9 mouse cellular contexts compared by ENCODE assay signal in genomic region chr17:45886420-45887049, GRCm38 (mm10).
A peak's percentile ranks its signal among the peaks of the same experiment; 100 is the strongest.
DNase-seq lines count a peak whose midpoint lies in the region; ATAC-seq lines count a peak whose summit lies in the region.
"Had no signal": no experiment of that assay in that cellular context is flagged by ENCODE, and none has a peak within 500 bp of the region (broad histone marks: within the 10 kb centered on the region; RNA-seq: fewer than 3 reads in every experiment).

No protein-coding gene starts in this region.

- ATAC-seq in hindbrain, embryonic 11.5 days (ENCODE audit: low FRiP score) = no peak
- ATAC-seq in hindbrain, embryonic 14.5 days (ENCODE audit: low FRiP score) = no peak
- ATAC-seq in heart, embryonic 15.5 days (replicated peaks; ENCODE audit: insufficient number of reproducible peaks, insufficient read depth, low FRiP score, low read depth) = peak; percentile 74
- ATAC-seq in midbrain, embryonic 12.5 days (ENCODE audit: low FRiP score, low read depth) = no peak
- ATAC-seq in cerebellum, adult (ENCODE audit: insufficient number of reproducible peaks, low FRiP score, low TSS enrichment) = no peak

- no peaks in the 10 kb centered on the region for H3K9me3 ChIP-seq in hindbrain, embryonic 11.5 days (ENCODE audit: control insufficient read depth, low read length)
- no peaks in the 10 kb centered on the region for H3K9me3 ChIP-seq in hindbrain, embryonic 14.5 days (ENCODE audit: control insufficient read depth, low read length)
- H3K9me3 ChIP-seq in heart, embryonic 15.5 days (replicated peaks) = no peaks in the 10 kb centered on the region
- no peaks in the 10 kb centered on the region for H3K9me3 ChIP-seq in limb, embryonic 10.5 days (replicated peaks)
- no peaks in the 10 kb centered on the region for H3K9me3 ChIP-seq in midbrain, embryonic 12.5 days
- H3K9me3 ChIP-seq: hindbrain, embryonic 15.5 days had no signal

- H3K36me3 ChIP-seq in hindbrain, embryonic 11.5 days (ENCODE audit: control insufficient read depth, insufficient read depth, low read length) = no peaks in the 10 kb centered on the region
- no peaks in the 10 kb centered on the region for H3K36me3 ChIP-seq in hindbrain, embryonic 14.5 days (replicated peaks; ENCODE audit: control insufficient read depth, insufficient read depth)
- H3K36me3 ChIP-seq in heart, embryonic 15.5 days = no peaks in the 10 kb centered on the region
- no peaks in the 10 kb centered on the region for H3K36me3 ChIP-seq in limb, embryonic 10.5 days
- H3K36me3 ChIP-seq in midbrain, embryonic 12.5 days = no peaks in the 10 kb centered on the region
- H3K36me3 ChIP-seq: hindbrain, embryonic 15.5 days had no signal

- peaks cover 4% of the 10 kb centered on the region; the same call in 1 of the 2 replicates for H3K4me1 ChIP-seq in hindbrain, embryonic 11.5 days (replicated peaks; ENCODE audit: control insufficient read depth, insufficient read depth, low read length)
- H3K4me1 ChIP-seq in hindbrain, embryonic 14.5 days (replicated peaks; ENCODE audit: control insufficient read depth, insufficient read depth, low read length) = peaks cover 4% of the 10 kb centered on the region; the same call in 1 of the 2 replicates
- H3K4me1 ChIP-seq in heart, embryonic 15.5 days (replicated peaks) = peaks cover 29% of the 10 kb centered on the region
- peaks cover 60% of the 10 kb centered on the region for H3K4me1 ChIP-seq in limb, embryonic 10.5 days
- H3K4me1 ChIP-seq in midbrain, embryonic 12.5 days = peaks cover 10% of the 10 kb centered on the region

- 3% methylated on average over 17 of the region's 17 CpGs for WGBS in hindbrain, embryonic 11.5 days
- WGBS in hindbrain, embryonic 14.5 days = 3% methylated on average over 17 of the region's 17 CpGs
- 3% methylated on average over 17 of the region's 17 CpGs for WGBS in heart, embryonic 15.5 days
- WGBS in limb, embryonic 10.5 days = 2% methylated on average over 17 of the region's 17 CpGs
- 8% methylated on average over 17 of the region's 17 CpGs for WGBS in midbrain, embryonic 12.5 days

- no peak overlapping the region for H3K4me3 ChIP-seq in hindbrain, embryonic 11.5 days (ENCODE audit: low read depth, low read length)
- no peak overlapping the region for H3K4me3 ChIP-seq in hindbrain, embryonic 14.5 days (replicated peaks; ENCODE audit: low read length)
- no peak overlapping the region for H3K4me3 ChIP-seq in heart, embryonic 15.5 days
- H3K4me3 ChIP-seq in limb, embryonic 10.5 days = peak overlapping the region; percentile 31
- H3K4me3 ChIP-seq in midbrain, embryonic 12.5 days = no peak overlapping the region
- H3K4me3 ChIP-seq: hindbrain, embryonic 15.5 days had no signal

- 0 out of 2 replicates have a peak, but pooled peaks cover 2% of the 10 kb centered on the region for H3K27me3 ChIP-seq in hindbrain, embryonic 11.5 days (ENCODE audit: control insufficient read depth, insufficient read depth, low read length)
- no peaks in the 10 kb centered on the region for H3K27me3 ChIP-seq in hindbrain, embryonic 14.5 days (ENCODE audit: control insufficient read depth, insufficient read depth, low read length)
- peaks cover 17% of the 10 kb centered on the region; the same call in 1 of the 2 replicates for H3K27me3 ChIP-seq in heart, embryonic 15.5 days
- peaks cover 11% of the 10 kb centered on the region for H3K27me3 ChIP-seq in limb, embryonic 10.5 days (ENCODE audit: low read depth, poor library complexity, severe bottlenecking)
- peaks cover 45% of the 10 kb centered on the region for H3K27me3 ChIP-seq in midbrain, embryonic 12.5 days
- H3K27me3 ChIP-seq: hindbrain, embryonic 15.5 days had no signal

- no peak overlapping the region for H3K9ac ChIP-seq in hindbrain, embryonic 11.5 days (ENCODE audit: low read depth, low read length)
- H3K9ac ChIP-seq in hindbrain, embryonic 14.5 days = no peak overlapping the region
- 0 out of 2 replicates have a peak overlapping the region, but pooled peaks have one; percentile 40 for H3K9ac ChIP-seq in heart, embryonic 15.5 days
- peak overlapping the region; percentile 4; the same call in 1 of the 2 replicates for H3K9ac ChIP-seq in midbrain, embryonic 12.5 days (replicated peaks)
- H3K9ac ChIP-seq: hindbrain, embryonic 15.5 days had no signal

- H3K27ac ChIP-seq in hindbrain, embryonic 11.5 days (ENCODE audit: low read depth, low read length) = peak overlapping the region; percentile 10; the same call in 1 of the 2 replicates
- no peak overlapping the region for H3K27ac ChIP-seq in hindbrain, embryonic 14.5 days
- H3K27ac ChIP-seq in heart, embryonic 15.5 days = peak overlapping the region; percentile 65
- H3K27ac ChIP-seq in limb, embryonic 10.5 days = peak overlapping the region; percentile 89
- no peak overlapping the region for H3K27ac ChIP-seq in midbrain, embryonic 12.5 days (replicated peaks)
- H3K27ac ChIP-seq: hindbrain, embryonic 15.5 days had no signal

- peak; percentile 55 for DNase-seq in hindbrain, embryonic 11.5 days (ENCODE audit: low spot score)
- DNase-seq in hindbrain, embryonic 14.5 days (ENCODE audit: low spot score) = no peak
- peak; percentile 85 for DNase-seq in limb, embryonic 10.5 days (ENCODE audit: low spot score)
- DNase-seq in urinary bladder, postnatal 10 days (ENCODE audit: low spot score) = no peak
- no peak for DNase-seq in urinary bladder, adult 18-20 months (ENCODE audit: low spot score in 2 of 2)

- peak overlapping the region; percentile 21; the same call in 1 of the 2 replicates for H3K4me2 ChIP-seq in hindbrain, embryonic 11.5 days (replicated peaks; ENCODE audit: low read depth, low read length)
- no peak overlapping the region for H3K4me2 ChIP-seq in hindbrain, embryonic 14.5 days (replicated peaks)
- peak overlapping the region; percentile 41 for H3K4me2 ChIP-seq in heart, embryonic 15.5 days
- H3K4me2 ChIP-seq in midbrain, embryonic 12.5 days (replicated peaks) = 0 out of 2 replicates have a peak overlapping the region, but pooled peaks have one; percentile 2
- H3K4me2 ChIP-seq: hindbrain, embryonic 15.5 days had no signal

Comparison
In these comparisons a context has a peak if more than half of its experiments do, and no peak if none do; other contexts are left out.
1. DNase-seq: peak in hindbrain, embryonic 11.5 days (single experiment) and limb, embryonic 10.5 days (single experiment); none in hindbrain, embryonic 14.5 days (single experiment), urinary bladder, postnatal 10 days (single experiment) and urinary bladder, adult 18-20 months (0 of 2).
2. H3K27ac ChIP-seq: peak in hindbrain, embryonic 11.5 days (single experiment), heart, embryonic 15.5 days (single experiment) and limb, embryonic 10.5 days (single experiment); none in hindbrain, embryonic 14.5 days (single experiment) and midbrain, embryonic 12.5 days (single experiment).
3. H3K9ac ChIP-seq: peak in heart, embryonic 15.5 days (single experiment) and midbrain, embryonic 12.5 days (single experiment); none in hindbrain, embryonic 11.5 days (single experiment) and hindbrain, embryonic 14.5 days (single experiment).